Mouse (Mus musculus) cerebellum, adult 11 months (tissue): ENCODE measurements around the gene Elf1.

Experiments
- DNase-seq: peaks from one replicate; pipeline ENCODE4 v3.0.0; 2022

Gene Elf1

DNA sequence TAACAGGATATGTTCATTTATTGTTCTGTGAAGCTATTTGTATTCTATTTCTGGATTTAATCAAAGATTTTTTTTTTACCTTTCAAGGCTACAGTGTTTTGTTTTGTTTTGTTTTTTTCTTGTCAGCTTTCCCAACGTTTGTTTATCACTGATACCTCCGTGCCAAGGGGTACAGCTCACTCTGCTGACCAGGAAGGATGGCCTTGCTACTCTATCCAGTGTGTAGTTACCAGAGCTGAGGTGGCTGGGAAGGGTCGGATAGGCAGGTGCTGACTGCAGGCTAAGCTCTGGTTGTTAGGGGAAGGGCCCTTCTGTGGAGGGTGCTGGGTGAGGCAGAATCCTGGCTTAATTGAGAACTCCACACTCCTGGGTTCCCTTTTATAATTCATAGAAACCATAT, 9.3 kb downstream of the Elf1 start:
- DNase-seq, result no peak

DNA sequence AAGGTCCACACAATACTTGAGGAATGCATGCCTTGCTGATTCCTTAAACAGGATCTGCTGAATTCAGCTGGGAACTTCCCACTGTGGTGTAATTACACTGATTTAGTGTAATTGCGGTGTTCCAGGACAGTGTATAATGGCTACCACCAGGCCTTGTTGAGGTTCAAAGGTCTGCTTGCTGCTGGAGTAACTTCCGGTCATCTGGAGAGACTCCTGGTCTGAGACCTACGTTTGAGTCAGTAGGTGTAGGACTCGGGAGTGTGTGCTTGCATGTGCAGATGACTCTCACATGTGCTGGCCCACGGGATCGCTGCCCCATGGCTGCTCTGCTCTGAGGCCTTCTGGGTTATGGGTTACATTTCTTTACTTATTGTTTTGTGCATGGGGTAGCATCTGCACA, 13.4 kb downstream of the Elf1 start:
- DNase-seq, result no peak

DNA sequence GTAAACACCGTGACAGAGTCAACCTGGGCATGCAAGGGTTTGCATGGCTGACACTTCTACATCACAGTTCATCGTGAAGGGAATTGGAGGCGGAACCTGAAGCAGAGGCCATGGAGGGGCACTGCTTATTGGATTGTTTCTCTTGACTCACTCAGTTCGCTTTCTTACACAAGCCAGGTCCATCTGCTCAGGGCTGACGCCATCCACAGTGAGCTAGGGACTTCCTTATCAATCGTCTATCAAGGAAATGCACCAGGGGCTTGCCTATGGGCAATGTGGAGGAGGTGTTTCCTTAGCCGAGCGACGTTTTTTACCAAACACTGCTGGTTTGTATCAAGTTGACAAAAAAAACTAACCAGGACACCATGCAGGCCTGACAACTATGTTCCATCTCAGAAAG, 18.3 kb downstream of the Elf1 start:
- DNase-seq, result no peak

DNA sequence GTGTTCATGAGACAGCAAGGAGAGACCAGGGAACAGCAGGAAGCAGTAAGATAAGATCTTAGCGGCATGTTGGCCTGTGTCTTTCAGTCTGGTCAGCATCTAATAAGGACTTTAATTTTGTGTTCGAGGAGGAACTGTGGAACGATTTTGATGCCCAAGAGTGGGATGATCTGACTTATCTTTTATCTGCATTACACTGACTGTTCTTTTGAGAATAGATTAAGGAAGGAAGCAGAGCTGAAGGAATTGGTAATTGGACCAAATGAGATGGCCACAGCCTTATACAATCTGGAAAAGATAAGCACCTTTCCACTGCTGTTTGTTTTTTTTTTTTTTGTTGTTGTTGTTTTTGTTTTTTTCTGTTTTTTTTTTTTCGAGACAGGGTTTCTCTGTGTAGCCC, 19.8 kb downstream of the Elf1 start:
- no peak for DNase-seq

DNA sequence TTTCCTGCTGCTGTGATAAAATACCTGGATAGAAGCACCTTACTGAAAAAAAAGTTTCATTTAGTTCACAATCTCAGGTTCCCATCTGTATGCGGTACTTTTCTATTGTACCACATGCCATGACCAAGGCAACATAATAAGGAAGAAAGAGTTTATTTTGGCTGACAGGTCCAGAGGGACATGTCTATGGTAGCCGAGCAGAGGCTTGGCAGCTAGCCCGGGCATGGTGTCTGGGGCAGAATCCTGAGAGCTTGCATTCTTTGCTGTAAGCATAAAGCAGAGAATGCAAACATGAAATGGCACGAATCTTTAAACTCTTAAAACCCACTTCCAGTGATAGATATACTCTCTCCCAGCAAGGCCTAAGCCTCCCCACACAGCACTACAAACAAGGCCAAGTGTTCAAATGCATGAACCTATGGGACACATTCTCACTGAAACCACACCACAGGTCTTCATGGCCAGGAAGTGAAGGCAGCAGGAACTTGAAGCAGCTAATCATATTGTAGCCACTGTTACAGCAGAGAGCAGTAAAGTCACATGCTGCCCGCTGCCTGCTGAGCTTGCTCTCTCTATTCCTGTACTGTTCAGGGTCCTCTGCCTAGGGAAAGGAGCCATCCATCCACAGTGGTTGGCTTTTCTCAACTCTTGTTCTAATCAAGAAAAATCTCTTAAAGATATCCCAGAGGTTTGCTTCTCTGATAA, 22.5 kb downstream of the Elf1 start:
- no peak for DNase-seq

DNA sequence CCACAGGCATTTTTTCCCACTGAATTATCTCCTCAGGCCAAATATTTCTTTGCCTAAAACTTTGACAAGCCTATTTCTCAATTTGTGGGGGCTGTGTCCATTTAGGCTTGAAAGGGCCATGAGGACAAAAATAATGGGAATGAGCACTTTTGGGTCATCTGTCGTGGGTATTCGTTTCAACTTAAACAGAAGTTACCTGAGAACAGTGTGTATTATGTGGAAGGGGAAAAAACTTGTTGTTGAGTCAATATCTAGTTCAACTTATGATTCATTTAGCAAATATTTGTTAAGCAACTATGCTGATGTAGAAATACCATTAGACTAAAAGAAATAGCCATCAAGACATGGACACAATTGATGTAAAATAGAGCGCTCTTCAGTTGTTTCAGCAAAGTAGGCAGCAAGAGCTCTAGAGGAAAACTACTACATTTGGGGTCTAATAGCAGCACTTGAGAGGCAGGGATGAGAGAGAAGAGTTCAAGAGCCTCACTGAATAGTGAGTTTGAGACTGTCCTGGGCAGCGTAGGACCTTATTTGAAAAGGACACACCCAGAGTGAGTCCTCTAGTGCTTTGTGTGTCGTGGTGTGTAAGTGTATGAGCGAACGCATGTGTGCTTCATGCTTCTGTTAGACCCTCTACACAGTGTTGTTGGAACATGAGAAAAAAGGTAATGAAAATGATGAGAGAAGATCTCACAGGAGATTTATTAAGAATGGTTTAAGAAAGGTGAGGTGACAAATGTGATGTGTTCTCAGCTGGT, 23.4 kb downstream of the Elf1 start:
- DNase-seq, result no peak

DNA sequence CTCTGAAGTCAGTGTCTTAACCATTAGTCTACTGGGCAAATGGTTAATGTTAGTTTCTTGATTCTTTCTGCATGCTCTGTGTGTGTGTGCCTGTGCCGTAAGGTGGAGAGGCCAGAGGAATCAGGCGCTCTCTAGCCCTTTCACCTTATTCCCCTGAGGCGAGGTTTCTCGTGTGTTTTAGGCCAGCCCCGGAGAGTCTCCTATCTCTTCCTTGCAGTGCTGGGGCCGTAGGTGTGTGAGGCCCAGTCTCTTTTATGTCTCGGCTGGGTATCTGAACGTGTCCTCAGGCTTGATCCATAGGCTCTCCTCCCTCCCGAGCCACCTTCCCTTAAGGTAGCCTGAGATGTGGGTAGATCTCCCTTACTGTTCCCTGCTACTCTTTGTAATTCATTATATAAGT, 25.2 kb downstream of the Elf1 start:
- no peak for DNase-seq

DNA sequence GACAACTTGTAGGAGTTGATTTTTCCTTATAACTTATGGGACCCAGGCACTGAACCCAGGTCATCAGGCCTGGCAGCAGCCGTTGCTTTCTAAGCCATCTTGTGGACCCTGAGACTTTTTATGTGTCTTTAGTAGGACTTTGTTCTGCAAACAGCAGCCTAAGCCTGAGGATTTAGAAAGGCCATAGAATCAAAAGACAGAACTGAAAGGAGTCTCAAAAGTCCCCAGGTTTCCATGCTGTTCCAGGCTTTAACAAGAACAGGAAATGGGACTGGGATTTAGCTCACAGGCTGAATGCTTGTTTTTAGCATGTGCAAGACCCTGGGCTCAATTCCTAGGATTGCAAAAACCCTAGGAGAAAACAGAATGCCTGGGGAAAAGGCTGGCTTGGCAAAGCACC, 26.9 kb downstream of the Elf1 start:
- DNase-seq, result no peak

DNA sequence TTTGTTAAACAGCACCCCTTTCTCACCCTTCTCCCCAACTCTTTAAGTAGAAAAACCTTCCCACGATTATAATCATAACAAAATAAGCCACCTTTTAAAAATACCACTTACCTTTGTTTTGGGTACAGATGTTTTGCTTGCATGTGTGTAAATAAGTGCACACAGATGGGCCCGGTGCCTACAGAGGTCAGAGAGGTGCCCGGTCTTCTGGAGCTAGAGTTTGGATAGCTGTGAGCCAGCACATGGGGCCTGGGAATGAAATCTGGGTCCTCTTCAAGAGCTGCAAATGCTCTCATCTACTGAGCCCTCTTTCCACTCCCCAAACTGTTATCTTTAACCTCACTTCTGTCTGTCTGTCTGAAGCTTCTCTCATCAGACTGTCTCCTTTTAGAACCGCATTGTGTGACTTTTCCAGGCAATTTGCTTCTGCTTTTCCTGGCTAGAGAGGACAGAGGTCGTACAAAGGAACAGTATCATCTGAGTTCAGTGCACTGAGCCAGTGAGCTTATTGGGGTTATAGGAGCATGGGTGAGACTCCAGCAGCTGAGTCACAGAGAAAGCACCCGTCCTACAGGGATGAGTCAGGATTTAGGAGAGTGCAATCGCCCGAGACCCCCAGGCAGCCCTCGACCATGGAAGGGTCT, 27.8 kb downstream of the Elf1 start:
- DNase-seq, result no peak

DNA sequence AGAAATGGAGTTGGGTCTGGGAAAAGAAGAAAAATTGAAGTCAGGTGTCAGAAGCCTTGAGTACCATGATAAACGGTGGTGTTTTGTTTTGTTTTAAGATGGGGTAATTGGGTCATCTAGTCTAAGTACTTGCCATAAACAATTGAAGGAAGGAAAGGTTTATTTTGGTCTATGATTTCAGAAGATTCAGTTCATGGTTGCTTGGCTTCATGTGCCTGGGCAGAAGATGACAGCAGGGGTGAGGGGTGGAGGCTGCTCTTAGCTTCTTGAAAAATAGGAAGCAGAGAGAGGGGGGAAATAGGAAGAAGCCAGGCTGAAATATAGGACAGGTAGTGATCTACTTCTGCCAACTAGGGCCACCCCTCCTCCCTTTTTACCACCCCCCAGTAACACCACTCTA, 30.5 kb downstream of the Elf1 start:
- no peak for DNase-seq

DNA sequence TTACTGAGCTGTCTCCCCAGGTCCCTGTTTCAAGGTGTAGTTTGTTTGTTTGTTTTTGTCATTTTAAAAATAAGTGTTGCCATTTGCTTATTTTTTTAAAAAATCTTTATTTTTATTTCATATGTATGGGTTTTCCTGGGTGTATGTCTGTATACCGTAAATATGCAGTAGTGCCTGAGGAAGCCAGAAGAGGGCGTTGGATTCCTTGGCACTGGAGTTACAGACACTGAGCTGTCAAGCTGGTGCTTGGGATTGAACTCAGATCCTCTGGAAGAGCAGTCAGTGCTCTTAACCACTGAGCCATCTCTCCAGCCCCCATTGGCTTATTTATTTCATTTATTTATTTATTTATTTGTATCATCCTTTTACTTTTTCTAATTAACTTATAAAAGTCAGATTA, 33.0 kb downstream of the Elf1 start:
- DNase-seq, result no peak

DNA sequence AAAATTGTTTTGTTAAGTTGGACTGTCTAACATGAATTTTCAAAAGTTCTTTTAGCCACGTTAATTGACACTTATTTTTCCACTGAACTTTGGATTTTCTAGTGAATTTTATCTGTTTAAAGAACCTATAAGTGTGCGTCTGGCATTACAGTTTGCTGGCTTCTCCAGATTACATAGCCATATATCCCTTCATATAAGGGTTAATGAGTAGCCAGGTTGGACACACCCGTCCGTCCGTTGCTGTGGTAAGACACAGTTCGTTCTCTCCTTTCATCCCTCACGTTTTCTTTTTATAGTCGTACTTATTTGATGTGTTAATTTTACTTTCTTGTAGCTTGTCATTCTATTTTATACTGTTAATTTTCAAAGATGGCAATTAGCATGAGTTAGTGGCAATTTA, 34.1 kb downstream of the Elf1 start:
- DNase-seq, result no peak

DNA sequence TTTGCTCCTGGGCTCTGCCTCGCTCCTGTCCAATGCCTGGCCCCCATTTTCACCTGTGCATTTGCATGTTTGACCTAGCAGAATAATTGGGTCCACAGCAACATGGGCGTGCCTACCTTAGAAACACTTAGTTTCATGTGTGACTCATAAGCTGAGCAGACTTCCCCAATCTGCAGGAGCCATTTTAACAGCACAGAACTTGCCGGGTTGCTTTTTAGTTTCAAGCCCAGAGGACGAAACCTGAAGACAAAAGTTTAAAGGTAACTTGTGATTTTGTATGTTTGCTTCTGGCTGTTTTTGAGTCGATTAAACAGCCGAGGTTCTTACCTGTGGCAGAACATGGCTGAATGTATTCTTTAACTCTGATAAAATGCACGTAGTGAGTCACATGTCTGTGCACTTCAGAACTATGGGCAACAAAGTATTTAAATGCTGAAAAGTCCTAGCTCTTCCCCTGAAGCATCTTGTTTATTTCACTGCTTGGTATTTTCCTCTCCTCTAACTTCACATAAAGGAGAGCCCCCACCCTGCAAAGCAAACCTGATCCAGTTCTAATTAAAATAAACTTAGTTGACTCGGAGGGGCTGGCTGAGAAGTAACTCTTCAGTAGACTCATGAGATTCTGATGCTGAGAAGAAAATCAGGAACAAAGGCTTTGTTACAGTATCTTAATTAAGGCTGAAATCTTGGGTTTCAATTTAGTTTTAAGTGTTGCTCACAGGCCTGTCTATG, 34.7 kb downstream of the Elf1 start:
- DNase-seq, result no peak

DNA sequence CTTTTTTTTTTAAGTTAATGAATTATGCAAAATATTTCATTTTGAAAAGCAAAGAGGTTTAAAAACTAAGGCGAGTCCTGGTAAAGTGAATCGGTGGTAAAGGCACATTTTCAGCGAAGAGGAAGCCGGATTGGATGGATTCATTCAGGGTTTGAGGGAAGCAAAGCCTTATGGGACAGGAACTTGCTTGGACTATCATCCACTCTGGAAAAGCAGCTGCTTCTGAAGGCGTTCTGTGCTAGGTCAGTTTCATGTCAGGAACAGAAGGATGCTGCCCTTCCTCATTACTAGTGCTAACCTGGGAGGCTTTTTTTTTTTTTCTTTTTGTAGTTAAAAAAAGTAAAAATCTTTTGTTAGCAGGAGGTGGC, 35.2 kb downstream of the Elf1 start:
- no peak for DNase-seq

DNA sequence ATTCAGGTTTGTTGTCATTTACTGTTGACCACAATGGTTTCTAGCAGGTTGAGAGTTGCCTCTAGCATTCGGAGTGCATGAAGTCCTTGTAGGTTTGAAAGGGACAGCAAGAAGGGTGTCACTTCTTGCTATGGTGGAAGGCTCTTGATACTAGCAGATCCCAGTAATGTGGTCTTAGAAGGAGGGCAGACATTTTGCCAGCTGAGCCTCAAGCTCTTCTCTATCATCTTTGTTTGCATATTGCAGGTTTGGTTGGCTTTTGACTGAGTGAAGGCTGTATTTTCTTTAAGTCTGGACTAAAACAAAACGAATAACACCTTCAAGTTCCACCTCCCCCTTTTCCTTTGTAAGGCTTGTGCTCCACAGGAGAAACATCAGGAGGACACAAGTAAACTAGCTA, 35.8 kb downstream of the Elf1 start:
- no peak for DNase-seq

DNA sequence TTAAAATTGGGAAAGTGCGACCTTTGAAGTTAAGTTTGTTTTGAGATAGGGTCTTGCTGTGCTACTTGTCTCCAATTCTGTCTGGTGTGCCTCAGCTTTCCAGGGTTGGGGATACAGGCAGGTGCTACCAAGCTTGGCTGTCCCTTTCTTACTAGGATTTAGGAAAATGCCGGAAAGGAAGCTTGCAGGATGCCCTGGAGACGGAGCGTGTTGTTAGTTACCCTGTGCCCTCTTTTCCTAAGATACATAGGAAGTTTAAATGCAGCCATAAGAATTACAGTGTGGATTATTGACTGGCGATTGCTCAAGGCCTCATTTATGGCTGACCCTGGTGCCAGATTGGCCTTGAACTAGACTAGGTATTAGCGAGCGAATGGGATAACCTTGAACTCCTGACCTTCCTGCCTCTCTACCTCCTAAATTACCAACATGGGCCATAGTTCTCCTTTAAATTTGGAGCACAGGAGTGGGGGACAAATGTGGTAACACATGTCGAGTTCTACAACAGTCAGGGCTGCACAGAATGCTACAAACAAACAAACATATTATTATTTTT, 36.3 kb downstream of the Elf1 start:
- no peak for DNase-seq

DNA sequence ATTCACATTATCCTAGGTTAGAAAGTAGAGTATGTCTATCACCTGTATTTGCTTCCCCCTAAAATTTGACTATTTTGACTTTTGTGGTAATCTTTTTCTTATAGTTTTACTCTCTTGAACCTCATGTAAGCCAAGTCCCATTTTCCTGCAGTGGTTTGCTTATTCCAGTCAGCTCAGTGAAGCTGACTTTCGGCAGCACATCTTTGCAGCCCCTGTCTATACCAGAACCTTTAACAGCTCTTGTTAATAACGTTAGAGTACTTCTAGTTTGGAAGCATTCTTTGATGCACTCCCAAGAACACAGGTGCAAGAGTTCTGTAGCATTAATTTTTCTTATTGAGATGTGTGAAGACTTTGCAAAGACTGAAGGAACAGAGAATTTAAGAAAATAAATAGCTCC, 37.1 kb downstream of the Elf1 start:
- no peak for DNase-seq

DNA sequence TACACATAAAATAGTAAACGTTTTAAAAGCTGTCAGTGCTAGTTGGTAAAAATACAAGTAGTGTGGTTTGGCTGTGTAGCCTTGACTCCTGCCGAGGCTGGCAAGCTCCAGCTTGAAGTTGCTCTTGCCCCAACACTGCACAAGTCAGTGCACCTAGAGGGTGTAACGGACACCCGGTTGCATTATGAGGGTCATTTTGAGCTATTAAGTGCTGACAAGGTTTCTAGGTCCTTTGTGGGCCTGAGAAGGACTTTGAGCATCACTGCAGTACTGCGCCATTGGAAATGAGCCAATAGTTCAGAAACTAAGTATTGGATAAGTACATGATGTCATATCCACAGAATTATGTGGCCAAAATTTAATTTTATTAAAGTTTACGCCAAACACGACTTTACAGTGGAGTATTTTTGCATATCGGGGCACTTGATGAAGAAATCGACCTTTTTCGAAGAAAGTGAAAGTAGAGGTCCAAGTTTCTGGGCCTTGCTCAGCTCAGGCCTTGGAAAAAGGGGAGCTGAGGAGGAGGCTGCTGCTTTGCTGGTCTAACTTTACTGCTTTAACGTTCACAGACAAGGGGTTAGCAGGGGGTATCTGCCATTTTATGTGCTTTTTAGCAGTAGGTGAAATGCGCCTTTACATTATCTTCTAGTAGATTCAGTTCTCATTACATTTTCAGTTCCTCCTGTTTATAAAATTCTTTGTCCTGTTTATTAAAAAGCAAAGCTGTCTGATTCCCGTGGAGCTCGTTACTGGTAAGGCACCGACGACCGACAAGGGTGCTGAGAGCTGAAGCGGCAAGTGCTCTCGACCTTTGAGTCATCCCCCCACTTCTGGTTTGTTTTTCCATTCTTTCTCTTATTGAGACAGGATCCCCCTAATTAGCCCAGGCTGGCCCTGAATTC, 38.0 kb downstream of the Elf1 start:
- no peak for DNase-seq

DNA sequence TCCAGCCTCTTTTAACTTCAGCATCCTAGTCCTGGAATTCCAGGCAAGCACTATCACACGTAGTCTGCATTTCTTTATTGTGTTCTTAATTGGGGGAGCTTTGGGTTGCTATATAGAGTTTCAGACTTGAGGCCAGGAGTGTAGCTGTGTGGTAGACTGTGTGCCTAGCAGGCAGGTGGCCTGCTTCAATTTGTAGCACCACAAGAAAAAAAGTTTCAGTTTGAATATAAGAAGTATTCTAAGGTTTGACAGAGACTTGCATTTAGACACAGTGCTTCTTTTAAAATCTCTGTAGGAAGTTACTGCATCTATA, 38.6 kb downstream of the Elf1 start:
- DNase-seq, result no peak

DNA sequence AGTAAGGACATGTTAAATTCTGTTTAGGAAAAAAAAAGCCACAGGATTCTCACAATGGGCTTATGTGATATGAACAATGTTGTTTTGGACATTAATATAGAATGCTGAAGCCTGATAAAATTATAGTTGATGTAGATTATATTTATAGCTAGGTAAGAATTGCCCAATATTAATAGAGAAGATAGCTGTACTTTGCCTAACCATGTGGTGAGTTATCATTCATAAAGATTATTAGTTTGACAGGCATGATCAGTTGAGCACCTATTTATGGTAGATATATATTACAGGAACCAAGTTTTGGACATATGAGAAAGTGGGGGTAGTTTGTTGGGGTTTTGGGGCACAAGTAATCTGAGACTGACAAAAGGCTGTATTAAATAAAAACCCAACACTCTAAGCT, 39.6 kb downstream of the Elf1 start:
- DNase-seq, result no peak

DNA sequence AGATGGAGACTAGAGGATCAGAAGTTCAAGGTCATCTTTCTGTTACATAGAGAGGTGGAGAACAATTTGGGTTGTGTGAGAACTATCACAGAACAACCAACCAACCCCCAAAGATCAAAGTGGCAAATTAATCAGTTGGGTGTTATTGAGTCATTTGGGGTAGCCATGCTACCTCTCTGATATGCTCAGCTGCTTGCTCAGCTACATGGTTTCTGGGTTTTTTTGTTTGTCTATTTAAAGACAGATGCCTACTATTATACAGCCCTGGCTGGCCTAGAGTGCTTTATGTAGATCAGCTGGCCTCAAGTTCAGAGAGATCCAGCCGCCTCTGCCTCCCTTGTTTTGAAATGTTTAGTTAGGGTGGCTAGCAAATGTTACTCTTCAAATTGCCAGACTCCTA, 40.1 kb downstream of the Elf1 start:
- no peak for DNase-seq

DNA sequence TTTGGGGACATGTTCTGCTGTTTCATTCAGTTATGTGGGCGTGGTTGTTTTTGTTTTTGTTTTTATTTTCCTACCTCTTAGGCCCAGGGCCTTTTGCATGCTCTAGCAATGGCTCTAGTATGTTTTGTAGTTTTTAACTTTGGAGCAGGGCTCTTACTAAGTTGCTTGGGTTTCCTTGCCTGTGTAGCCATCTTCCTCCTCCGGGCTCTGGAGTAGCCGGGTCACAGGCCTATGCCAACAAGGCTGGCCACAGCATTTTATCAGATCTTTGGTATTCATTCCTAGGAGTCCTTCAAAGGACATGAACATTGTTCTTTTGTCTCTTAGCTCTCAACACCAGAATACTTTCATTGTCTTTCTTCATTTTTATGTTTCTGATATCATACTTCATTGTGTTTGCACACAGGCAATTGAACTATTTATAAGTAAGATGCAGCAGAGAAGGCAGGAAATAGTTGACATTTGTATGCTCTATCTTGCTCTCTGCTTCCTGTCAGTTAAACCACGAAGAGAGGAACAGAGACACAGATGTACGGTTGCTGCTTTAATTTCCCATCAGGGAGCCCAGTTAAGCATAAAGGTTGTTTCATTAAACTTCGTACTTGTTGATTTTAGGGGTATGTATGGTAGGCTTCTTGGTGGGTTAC, 40.6 kb downstream of the Elf1 start:
- no peak for DNase-seq
